Mouse (Mus musculus): ENCODE measurements at regions not wholly inside any gene's neighbourhood (a gene's known extent, or its start where the extent isn't known, plus 50 kb on each side); places are given as distances from the start of the nearest gene placed in this dataset.

DNA sequence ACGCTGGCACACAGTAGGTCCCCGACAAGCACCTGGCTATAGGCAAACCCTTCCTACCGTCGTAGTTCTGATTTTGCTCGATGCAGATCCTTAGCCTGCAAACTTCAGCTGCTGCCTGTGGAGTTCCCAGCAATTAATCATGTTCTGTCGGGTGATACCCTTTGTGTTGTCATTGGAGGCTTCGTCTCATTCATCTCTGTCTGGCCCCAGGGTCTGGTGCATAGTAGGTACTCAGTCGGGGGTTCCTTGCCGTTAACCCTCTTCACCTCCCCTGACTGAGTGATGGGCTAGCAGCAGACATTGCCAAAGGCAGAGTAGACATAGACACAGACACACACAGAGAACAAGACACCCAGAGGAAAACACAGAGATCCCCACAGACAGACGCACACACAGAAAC, 93.6 kb upstream of the Csf3r start:
- TF ChIP-seq GATA1 (IDR thresholded peaks at IDR 0.05; ENCODE audit: borderline replicate concordance, low read length) = no peak
- TF ChIP-seq FLI1 (IDR thresholded peaks at IDR 0.05; ENCODE audit: low read length) = no peak

Measured in megakaryocyte, embryonic 14.5 days (primary cell).